Mouse (Mus musculus) MEL (cell line): ENCODE measurements around the gene Washc1. TPM values are rescaled to one million over a fixed set of nuclear protein-coding genes. Genes with fewer than 3 reads are reported as not detected.

Source experiments
- DNase-seq: peaks from one replicate; pipeline ENCODE4 v3.0.0; 2011; ENCODE audit warnings: low read depth, low spot score
- H3K27ac ChIP-seq: 2 replicates; pipeline ENCODE4 v1.5.1; 2012; ENCODE audit warnings: low read depth, mild to moderate bottlenecking, control low read depth, low read length, moderate library complexity; ENCODE audit not compliant: control insufficient read depth
- H3K27me3 ChIP-seq, 2 experiments: fragments of 150-350 bp in 1 of 2; sonication (generic) in 1 of 2; 2 replicates each; pipeline ENCODE4 v1.6.1; 2012; ENCODE audit warnings: low read length in 2 of 2, mild to moderate bottlenecking in 2 of 2, improper control_type of control experiment in 1 of 2, moderate library complexity in 1 of 2; ENCODE audit not compliant: insufficient read depth in 2 of 2, control insufficient read depth in 1 of 2
- H3K36me3 ChIP-seq, 2 experiments: 2 replicates each; pipeline ENCODE4 v1.6.1; 2012 to 2014; ENCODE audit warnings: low read length in 2 of 2, improper control_type of control experiment in 1 of 2, inconsistent platforms in 1 of 2, mild to moderate bottlenecking in 1 of 2; ENCODE audit not compliant: insufficient read depth in 2 of 2, control insufficient read depth in 1 of 2
- H3K4me1 ChIP-seq, 2 experiments: fragments of 150-350 bp in 1 of 2; sonication (generic) in 1 of 2; 2 replicates each; pipeline ENCODE4 v1.6.1; 2012; ENCODE audit warnings: low read length in 2 of 2, improper control_type of control experiment in 1 of 2, mild to moderate bottlenecking in 1 of 2; ENCODE audit not compliant: insufficient read depth in 2 of 2, control insufficient read depth in 1 of 2
- H3K4me3 ChIP-seq, 2 experiments: fragments of 150-350 bp in 1 of 2; sonication (generic) in 1 of 2; 2 replicates each; pipeline ENCODE4 v1.5.1; 2012; ENCODE audit warnings: low read depth in 2 of 2, low read length in 2 of 2, mild to moderate bottlenecking in 2 of 2, moderate library complexity in 2 of 2, control low read depth in 1 of 2, improper control_type of control experiment in 1 of 2; ENCODE audit not compliant: control insufficient read depth in 1 of 2, insufficient read depth in 1 of 2
- H3K79me2 ChIP-seq: 2 replicates; pipeline ENCODE4 v1.6.1; 2012; ENCODE audit warnings: mild to moderate bottlenecking, low read length, moderate library complexity; ENCODE audit not compliant: control insufficient read depth, poor library complexity, insufficient read depth
- H3K9ac ChIP-seq: 2 replicates; pipeline ENCODE4 v1.6.1; 2012; ENCODE audit warnings: low read depth, mild to moderate bottlenecking, control low read depth, low read length, moderate library complexity; ENCODE audit not compliant: control insufficient read depth, poor library complexity, severe bottlenecking
- H3K9me3 ChIP-seq: fragments of 150-350 bp; sonication (generic); replicated peaks from 2 replicates; pipeline ENCODE4 v1.6.1; 2012; ENCODE audit warnings: mild to moderate bottlenecking, low read length, improper control_type of control experiment, moderate library complexity; ENCODE audit not compliant: insufficient read depth
- BHLHE40 ChIP-seq: IDR thresholded peaks from 2 replicates; pipeline ENCODE4 v1.6.1; 2012; ENCODE audit warnings: low read depth, mild to moderate bottlenecking, inconsistent platforms, low read length, improper control_type of control experiment, borderline replicate concordance
- E2F4 ChIP-seq: IDR thresholded peaks from 2 replicates; pipeline ENCODE4 v1.6.1; 2011; ENCODE audit warnings: low read depth, low read length, improper control_type of control experiment, borderline replicate concordance
- ELF1 ChIP-seq: IDR thresholded peaks from 2 replicates; pipeline ENCODE4 v1.6.1; 2014; ENCODE audit warnings: low read depth, mild to moderate bottlenecking, inconsistent platforms, low read length, improper control_type of control experiment, moderate library complexity
- ETS1 ChIP-seq: IDR thresholded peaks from 2 replicates; pipeline ENCODE4 v1.6.1; 2012; ENCODE audit warnings: low read depth, mild to moderate bottlenecking, inconsistent platforms, low read length, improper control_type of control experiment, moderate library complexity
- HCFC1 ChIP-seq: IDR thresholded peaks from 2 replicates; pipeline ENCODE4 v1.6.1; 2012; ENCODE audit warnings: low read depth, mild to moderate bottlenecking, inconsistent platforms, low read length, improper control_type of control experiment, moderate library complexity
- KAT2A ChIP-seq: conservative IDR thresholded peaks from 2 replicates; pipeline ENCODE4 v1.6.1; 2012; ENCODE audit warnings: low read depth, low read length, improper control_type of control experiment, inconsistent platforms
- MAX ChIP-seq: IDR thresholded peaks from 2 replicates; pipeline ENCODE4 v1.6.1; 2011; ENCODE audit warnings: low read length, improper control_type of control experiment
- MAZ ChIP-seq: IDR thresholded peaks from 2 replicates; pipeline ENCODE4 v1.6.1; 2012; ENCODE audit warnings: low read depth, mild to moderate bottlenecking, inconsistent platforms, low read length, improper control_type of control experiment
- MYB ChIP-seq: IDR thresholded peaks from 2 replicates; pipeline ENCODE4 v1.6.1; 2011; ENCODE audit warnings: mild to moderate bottlenecking, low read depth, low read length, improper control_type of control experiment
- NELFE ChIP-seq: IDR thresholded peaks from 2 replicates; pipeline ENCODE4 v1.6.1; 2011; ENCODE audit warnings: low read depth, low read length, improper control_type of control experiment
- POLR2AphosphoS2 ChIP-seq: IDR thresholded peaks from 2 replicates; pipeline ENCODE4 v1.6.1; 2011; ENCODE audit warnings: low read length, improper control_type of control experiment
- POLR2AphosphoS5 ChIP-seq: IDR thresholded peaks from 2 replicates; pipeline ENCODE4 v1.6.1; 2012; ENCODE audit warnings: low read depth, borderline replicate concordance, mild to moderate bottlenecking, inconsistent platforms, low read length, moderate library complexity, mixed read lengths
- RAD21 ChIP-seq: IDR thresholded peaks from 2 replicates; pipeline ENCODE4 v1.6.1; 2011; ENCODE audit warnings: mild to moderate bottlenecking, low read depth, low read length, improper control_type of control experiment
- SMC3 ChIP-seq: IDR thresholded peaks from 2 replicates; pipeline ENCODE4 v1.6.1; 2011; ENCODE audit warnings: low read depth, low read length, improper control_type of control experiment
- TBP ChIP-seq: IDR thresholded peaks from 2 replicates; pipeline ENCODE4 v1.8.0; 2011; ENCODE audit warnings: low read depth, low read length, improper control_type of control experiment
- UBTF ChIP-seq: IDR thresholded peaks from 2 replicates; pipeline ENCODE4 v1.6.1; 2012; ENCODE audit warnings: low read depth, mild to moderate bottlenecking, inconsistent platforms, low read length, improper control_type of control experiment, moderate library complexity, borderline replicate concordance; ENCODE audit not compliant: insufficient read depth
- USF2 ChIP-seq, 2 experiments: IDR thresholded peaks; 2 replicates each; pipeline ENCODE4 v1.6.1; 2011 to 2012; ENCODE audit warnings: improper control_type of control experiment in 2 of 2, low read length in 2 of 2, borderline replicate concordance in 1 of 2, inconsistent platforms in 1 of 2, low read depth in 1 of 2, mild to moderate bottlenecking in 1 of 2; ENCODE audit not compliant: insufficient read depth in 1 of 2
- ZKSCAN1 ChIP-seq: IDR thresholded peaks from 2 replicates; pipeline ENCODE4 v1.6.1; 2012; ENCODE audit warnings: low read depth, mild to moderate bottlenecking, inconsistent platforms, low read length, improper control_type of control experiment, moderate library complexity
- polyA plus RNA-seq, 2 experiments: library from polyadenylated mRNA; stranded (reverse) in 1 of 2; unstranded in 1 of 2; fragments of >175 nt in 1 of 2; fragments of >200 nt in 1 of 2; gene quantifications; 2 replicates each; pipeline versions ENCODE4 v1.2.1 to v1.2.4; 2012; ENCODE audit warnings: low replicate concordance in 2 of 2, low read depth in 1 of 2; ENCODE audit not compliant: insufficient read length in 2 of 2, insufficient read depth in 1 of 2, missing spikeins in 1 of 2
- total RNA-seq: library from RNA; depleted of rRNA; stranded (reverse); fragments of 300-350 nt; gene quantifications from 2 replicates; pipeline ENCODE4 v1.2.3, GENCODE M21; 2012

Washc1 gene
- total and polyA plus RNA-seq, 3 experiments, result 37.0 to 58.6 TPM; not detected in 1

- TF ChIP-seq ZKSCAN1 (no peak), POLR2AphosphoS5 (no peak), RAD21 (peak; percentile 40), MAZ (0 out of 2 replicates have a peak, but pooled peaks have one; percentile 53), USF2 (IDR thresholded peaks at IDR 0.05; ENCODE audit: borderline replicate concordance in 1 of 2, insufficient read depth in 1 of 2, low read depth in 1 of 2, low read length in 2 of 2) (no peak), KAT2A (no peak; the same call in 1 of the 2 replicates)
- TF ChIP-seq, all 39 proteins: peak for 22
These were observed 9.7 kb upstream of the Washc1 start, which contains the start of gene Ndufv2 (continued) for GRCm38 (mm10) chr17:66101380-66102330.

GRCm38 (mm10) chr17:66104076-66104475 lies 7.3 kb upstream of the Washc1 start:
- no peak overlapping the region for H3K27ac ChIP-seq
- TF ChIP-seq POLR2AphosphoS2, result no peak
- no peak for TF ChIP-seq MYB
- no peak for TF ChIP-seq RAD21
- no peak for TF ChIP-seq UBTF
- TF ChIP-seq ETS1, result no peak
- no peak for TF ChIP-seq MAX
- TF ChIP-seq TBP, result no peak
- TF ChIP-seq SMC3, result no peak
- TF ChIP-seq E2F4, result no peak
- no peak for TF ChIP-seq ELF1
- TF ChIP-seq HCFC1, result no peak
- no peak for TF ChIP-seq BHLHE40
- no peak for TF ChIP-seq NELFE
- TF ChIP-seq, all 39 proteins: peak for 0
- Histone ChIP-seq H3K4me1 (peaks cover 2 to 7% of the 10 kb centered on the region in 2 experiments; a peak in 3 of 4 replicates), H3K9ac (no peak overlapping the region), H3K4me3 (no peak overlapping the region), H3K36me3 (peaks cover 0 to 14% of the 10 kb centered on the region in 2 experiments; a peak in 2 of 4 replicates), H3K79me2 (peaks cover 20% of the 10 kb centered on the region), H3K27me3 (no peaks in the 10 kb centered on the region; a peak in 1 of 4 replicates), H3K9me3 (no peaks in the 10 kb centered on the region)
- no peak for DNase-seq
